Mouse (Mus musculus) heart, embryonic 10.5 days (tissue): ENCODE measurements around the gene Erp44. TPM values are rescaled to one million over a fixed set of nuclear protein-coding genes. Genes with fewer than 3 reads are reported as not detected.
A peak's percentile ranks its signal among the peaks of the same experiment; 100 is the strongest.

Experiments used
- DNase-seq: peaks from one replicate; pipeline ENCODE4 v3.0.0-alpha.2; 2017; ENCODE audit warnings: low spot score
- H3K27ac ChIP-seq: fragments of 300-500 bp; sonication (generic); 2 replicates; pipeline ENCODE4 v1.5.1; 2016; ENCODE audit warnings: mild to moderate bottlenecking
- H3K27me3 ChIP-seq: fragments of 300-500 bp; sonication (generic); 2 replicates; pipeline ENCODE4 v1.6.1; 2016; ENCODE audit warnings: mild to moderate bottlenecking; ENCODE audit not compliant: poor library complexity, insufficient read depth, severe bottlenecking
- H3K36me3 ChIP-seq: fragments of 300-500 bp; sonication (generic); 2 replicates; pipeline ENCODE4 v1.6.1; 2016; ENCODE audit warnings: mild to moderate bottlenecking, moderate library complexity
- H3K4me1 ChIP-seq: fragments of 300-500 bp; sonication (generic); 2 replicates; pipeline ENCODE4 v1.6.1; 2016; ENCODE audit warnings: mild to moderate bottlenecking
- H3K4me3 ChIP-seq: fragments of 300-500 bp; sonication (generic); 2 replicates; pipeline ENCODE4 v1.5.1; 2016; ENCODE audit warnings: mild to moderate bottlenecking, moderate library complexity
- H3K9me3 ChIP-seq: fragments of 300-500 bp; sonication (generic); 2 replicates; pipeline ENCODE4 v1.6.1; 2016; ENCODE audit warnings: mild to moderate bottlenecking, moderate library complexity
- WGBS: fragments of 180-500 bp; shearing (Covaris S2); methylation state at CpG from one replicate; pipeline ENCODE4 v1.1.7; 2016; 5-methylcytosine and 5-hydroxymethylcytosine counted together
- polyA plus RNA-seq: library from polyadenylated mRNA; unstranded; fragments of >200 nt; fragmentation: Nextera tagmentation; extraction: Ambion mirVana; gene quantifications from 2 replicates; pipeline ENCODE4 v1.2.1, GENCODE M21; 2016

Erp44 gene
- polyA plus RNA-seq, 1 experiment from 2014 or later: 69.8 TPM

GRCm38 (mm10) chr4:48225173-48225572, 54.2 kb downstream of the Erp44 start:
- DNase-seq: peak; percentile 78
- Histone ChIP-seq H3K27ac (no peak overlapping the region), H3K27me3 (no peaks in the 10 kb centered on the region), H3K9me3 (no peaks in the 10 kb centered on the region), H3K4me1 (no peaks in the 10 kb centered on the region; the same call in 1 of the 2 replicates), H3K36me3 (no peaks in the 10 kb centered on the region), H3K4me3 (no peak overlapping the region)
- WGBS: 24% methylated on average over 2 of the region's 2 CpGs

GRCm38 (mm10) chr4:48203564-48203963, 75.8 kb downstream of the Erp44 start:
- H3K9me3 ChIP-seq: no peaks in the 10 kb centered on the region
- WGBS: 89% methylated on average over 4 of the region's 4 CpGs
- H3K4me3 ChIP-seq: no peak overlapping the region
- no peak overlapping the region for H3K27ac ChIP-seq
- H3K4me1 ChIP-seq: no peaks in the 10 kb centered on the region
- H3K27me3 ChIP-seq: no peaks in the 10 kb centered on the region
- peaks cover 29% of the 10 kb centered on the region for H3K36me3 ChIP-seq
- no peak for DNase-seq

- Histone ChIP-seq H3K36me3 (peaks cover 35% of the 10 kb centered on the region), H3K27ac (no peak overlapping the region), H3K9me3 (no peaks in the 10 kb centered on the region), H3K27me3 (no peaks in the 10 kb centered on the region), H3K4me1 (no peaks in the 10 kb centered on the region), H3K4me3 (no peak overlapping the region)
- DNase-seq: no peak
- 79% methylated on average over 8 of the region's 8 CpGs for WGBS
Observed at GRCm38 (mm10) chr4:48198447-48198846, 80.9 kb downstream of the Erp44 start.

- Histone ChIP-seq H3K27ac (no peak overlapping the region), H3K9me3 (no peaks in the 10 kb centered on the region), H3K4me3 (no peak overlapping the region), H3K4me1 (no peaks in the 10 kb centered on the region), H3K36me3 (peaks cover 31% of the 10 kb centered on the region), H3K27me3 (no peaks in the 10 kb centered on the region)
- no peak for DNase-seq
- WGBS: 89% methylated on average over 3 of the region's 3 CpGs
Observed at GRCm38 (mm10) chr4:48197925-48198324, 81.4 kb downstream of the Erp44 start.

GRCm38 (mm10) chr4:48182115-48182806, 97.1 kb downstream of the Erp44 start:
- Histone ChIP-seq H3K27me3 (no peaks in the 10 kb centered on the region), H3K9me3 (no peaks in the 10 kb centered on the region), H3K4me1 (no peaks in the 10 kb centered on the region), H3K27ac (no peak overlapping the region), H3K4me3 (no peak overlapping the region), H3K36me3 (no peaks in the 10 kb centered on the region)
- DNase-seq: no peak
- WGBS: 80% methylated on average over 8 of the region's 8 CpGs

GRCm38 (mm10) chr4:48181366-48181765, 98.0 kb downstream of the Erp44 start:
- Histone ChIP-seq H3K36me3 (no peaks in the 10 kb centered on the region), H3K27me3 (no peaks in the 10 kb centered on the region), H3K4me1 (no peaks in the 10 kb centered on the region), H3K4me3 (no peak overlapping the region), H3K27ac (no peak overlapping the region), H3K9me3 (no peaks in the 10 kb centered on the region)
- WGBS: 79% methylated on average over 6 of the region's 6 CpGs
- no peak for DNase-seq

- DNase-seq: no peak
- Histone ChIP-seq H3K36me3 (no peaks in the 10 kb centered on the region), H3K4me3 (no peak overlapping the region), H3K4me1 (no peaks in the 10 kb centered on the region), H3K27me3 (no peaks in the 10 kb centered on the region), H3K27ac (no peak overlapping the region), H3K9me3 (no peaks in the 10 kb centered on the region)
- 38% methylated on average over 2 of the region's 2 CpGs for WGBS
Observed at GRCm38 (mm10) chr4:48180922-48181321, 98.4 kb downstream of the Erp44 start.

- no peak for DNase-seq
- Histone ChIP-seq H3K36me3 (no peaks in the 10 kb centered on the region), H3K9me3 (no peaks in the 10 kb centered on the region), H3K27me3 (no peaks in the 10 kb centered on the region), H3K4me1 (no peaks in the 10 kb centered on the region), H3K4me3 (no peak overlapping the region), H3K27ac (no peak overlapping the region)
- 92% methylated on average over 3 of the region's 3 CpGs for WGBS
Observed at GRCm38 (mm10) chr4:48175666-48176065, 103.7 kb downstream of the Erp44 start.

GRCm38 (mm10) chr4:48163851-48164250, 115.5 kb downstream of the Erp44 start:
- Histone ChIP-seq H3K27me3 (no peaks in the 10 kb centered on the region), H3K4me1 (no peaks in the 10 kb centered on the region), H3K9me3 (no peaks in the 10 kb centered on the region), H3K36me3 (peaks cover 14% of the 10 kb centered on the region; the same call in 1 of the 2 replicates), H3K27ac (no peak overlapping the region), H3K4me3 (no peak overlapping the region)
- WGBS: 82% methylated on average over 5 of the region's 5 CpGs
- no peak for DNase-seq

GRCm38 (mm10) chr4:48160386-48160785, 119.0 kb downstream of the Erp44 start:
- 61% methylated on average over 4 of the region's 4 CpGs for WGBS
- H3K9me3 ChIP-seq: no peaks in the 10 kb centered on the region
- H3K27ac ChIP-seq: no peak overlapping the region
- no peaks in the 10 kb centered on the region for H3K27me3 ChIP-seq
- DNase-seq: no peak
- no peaks in the 10 kb centered on the region for H3K4me1 ChIP-seq
- no peak overlapping the region for H3K4me3 ChIP-seq
- H3K36me3 ChIP-seq: peaks cover 4% of the 10 kb centered on the region; the same call in 1 of the 2 replicates

GRCm38 (mm10) chr4:48155864-48156263, 123.5 kb downstream of the Erp44 start:
- H3K27ac ChIP-seq: no peak overlapping the region
- H3K9me3 ChIP-seq: no peaks in the 10 kb centered on the region
- no peaks in the 10 kb centered on the region for H3K4me1 ChIP-seq
- no peaks in the 10 kb centered on the region for H3K27me3 ChIP-seq
- H3K4me3 ChIP-seq: no peak overlapping the region
- no peak for DNase-seq
- H3K36me3 ChIP-seq: peaks cover 4% of the 10 kb centered on the region; the same call in 1 of the 2 replicates
- 79% methylated on average over 1 of the region's 1 CpGs for WGBS

GRCm38 (mm10) chr4:48153229-48153628, 126.1 kb downstream of the Erp44 start:
- WGBS: 85% methylated on average over 5 of the region's 5 CpGs
- H3K36me3 ChIP-seq: no peaks in the 10 kb centered on the region
- H3K4me3 ChIP-seq: no peak overlapping the region
- no peaks in the 10 kb centered on the region for H3K27me3 ChIP-seq
- no peaks in the 10 kb centered on the region for H3K9me3 ChIP-seq
- no peak overlapping the region for H3K27ac ChIP-seq
- no peak for DNase-seq
- H3K4me1 ChIP-seq: no peaks in the 10 kb centered on the region

- Histone ChIP-seq H3K27me3 (no peaks in the 10 kb centered on the region), H3K9me3 (no peaks in the 10 kb centered on the region), H3K4me3 (no peak overlapping the region), H3K36me3 (no peaks in the 10 kb centered on the region), H3K4me1 (no peaks in the 10 kb centered on the region), H3K27ac (no peak overlapping the region)
- DNase-seq: no peak
- WGBS: 93% methylated on average over 2 of the region's 2 CpGs
Observed at GRCm38 (mm10) chr4:48149492-48149891, 129.9 kb downstream of the Erp44 start.
